Mouse (Mus musculus) embryo, embryonic 10 days (tissue): ENCODE data around the gene Themis3.
"Not testable (repeated sequence)": the region's sequence is repeated elsewhere in the genome, so short reads cannot be mapped to it uniquely, and the experiment has no call there.

Experiments
- DNase-seq: peaks from one replicate; pipeline ENCODE4 v3.0.0-alpha.2; 2015; ENCODE audit warnings: low spot score

The Themis3 gene

GRCm38 (mm10) chr17:66558404-66559317, 35.8 kb downstream of the Themis3 start:
- DNase-seq, result peak; percentile 14

GRCm38 (mm10) chr17:66552690-66553089, 41.7 kb downstream of the Themis3 start:
- DNase-seq, result no peak

- no peak for DNase-seq
Measured at GRCm38 (mm10) chr17:66550486-66550885, 43.9 kb downstream of the Themis3 start.

GRCm38 (mm10) chr17:66532285-66532684, 62.1 kb downstream of the Themis3 start:
- no peak for DNase-seq

GRCm38 (mm10) chr17:66523396-66523795, 71.0 kb downstream of the Themis3 start:
- no peak for DNase-seq

- DNase-seq, result not testable (repeated sequence)
Measured at GRCm38 (mm10) chr17:66522631-66523030, 71.8 kb downstream of the Themis3 start.

- peak; percentile 90 for DNase-seq
Measured at GRCm38 (mm10) chr17:66519554-66520553, 74.6 kb downstream of the Themis3 start, which contains the start of gene Rab12. Gene Rab12, minus strand, starts transcription at chr17:66519729.

GRCm38 (mm10) chr17:66518877-66519553, 75.4 kb downstream of the Themis3 start:
- DNase-seq, result peak; percentile 52

GRCm38 (mm10) chr17:66516953-66517352, 77.5 kb downstream of the Themis3 start:
- no peak for DNase-seq

GRCm38 (mm10) chr17:66514288-66514995, 80.0 kb downstream of the Themis3 start:
- DNase-seq, result no peak

GRCm38 (mm10) chr17:66512202-66512956, 82.0 kb downstream of the Themis3 start:
- peak; percentile 6 for DNase-seq

GRCm38 (mm10) chr17:66510221-66510683, 84.2 kb downstream of the Themis3 start:
- DNase-seq, result peak; percentile 11

GRCm38 (mm10) chr17:66507049-66507954, 87.1 kb downstream of the Themis3 start:
- DNase-seq, result no peak

- DNase-seq, result no peak
Measured at GRCm38 (mm10) chr17:66504964-66505363, 89.5 kb downstream of the Themis3 start.
